Mouse (Mus musculus) kidney, embryonic 14.5 days (tissue): ENCODE data around the gene Col18a1. TPM values are rescaled to one million over a fixed set of nuclear protein-coding genes. Genes with fewer than 3 reads are reported as not detected.
"Not testable (repeated sequence)": the region's sequence is repeated elsewhere in the genome, so short reads cannot be mapped to it uniquely, and the experiment has no call there.

ENCODE experiments used
- ATAC-seq: fragments of 200-750 bp; cut with Nextera tagmentation; 2 replicates; pipeline ENCODE4 v1.8.0; 2017; ENCODE audit warnings: moderate number of reproducible peaks, mild to moderate bottlenecking, moderate TSS enrichment, moderate library complexity; ENCODE audit not compliant: low FRiP score, low TSS enrichment
- H3K27ac ChIP-seq: fragments of 300-500 bp; sonication (generic); 2 replicates; pipeline ENCODE4 v1.5.1; 2014; ENCODE audit warnings: low read depth, mild to moderate bottlenecking, low read length, moderate library complexity, mixed read lengths
- H3K27me3 ChIP-seq: fragments of 300-500 bp; sonication (generic); 2 replicates; pipeline ENCODE4 v1.6.1; 2014; ENCODE audit warnings: mild to moderate bottlenecking, low read length; ENCODE audit not compliant: control insufficient read depth, insufficient read depth
- H3K36me3 ChIP-seq: fragments of 300-500 bp; sonication (generic); 2 replicates; pipeline ENCODE4 v1.6.1; 2014; ENCODE audit warnings: low read length, mixed read lengths; ENCODE audit not compliant: control insufficient read depth, insufficient read depth
- H3K4me1 ChIP-seq: fragments of 300-500 bp; sonication (generic); 2 replicates; pipeline ENCODE4 v1.6.1; 2014; ENCODE audit warnings: low read length, mixed read lengths; ENCODE audit not compliant: control insufficient read depth, insufficient read depth
- H3K4me2 ChIP-seq: fragments of 300-500 bp; sonication (generic); replicated peaks from 2 replicates; pipeline ENCODE4 v1.6.1; 2014; ENCODE audit warnings: low read depth, mild to moderate bottlenecking, low read length
- H3K4me3 ChIP-seq: fragments of 300-500 bp; sonication (generic); 2 replicates; pipeline ENCODE4 v1.5.1; 2014; ENCODE audit warnings: mild to moderate bottlenecking, low read length
- H3K9ac ChIP-seq: fragments of 300-500 bp; sonication (generic); 2 replicates; pipeline ENCODE4 v1.6.1; 2014; ENCODE audit warnings: low read depth, mild to moderate bottlenecking, low read length, moderate library complexity
- H3K9me3 ChIP-seq: fragments of 300-500 bp; sonication (generic); 2 replicates; pipeline ENCODE4 v1.6.1; 2016; ENCODE audit warnings: low read length; ENCODE audit not compliant: control insufficient read depth
- WGBS: fragments of 180-500 bp; shearing (Covaris S2); extraction: QIAGEN DNeasy Blood & Tissue Kit; methylation state at CpG from one replicate; pipeline ENCODE4 v1.1.7; 2014; 5-methylcytosine and 5-hydroxymethylcytosine counted together
- polyA plus RNA-seq: library from polyadenylated mRNA; unstranded; fragments of >200 nt; fragmentation: Nextera tagmentation; extraction: Ambion mirVana; gene quantifications from 2 replicates; pipeline ENCODE4 v1.2.1, GENCODE M21; 2014

Col18a1 gene
- polyA plus RNA-seq, 1 experiment from 2014 or later = 140 TPM

DNA sequence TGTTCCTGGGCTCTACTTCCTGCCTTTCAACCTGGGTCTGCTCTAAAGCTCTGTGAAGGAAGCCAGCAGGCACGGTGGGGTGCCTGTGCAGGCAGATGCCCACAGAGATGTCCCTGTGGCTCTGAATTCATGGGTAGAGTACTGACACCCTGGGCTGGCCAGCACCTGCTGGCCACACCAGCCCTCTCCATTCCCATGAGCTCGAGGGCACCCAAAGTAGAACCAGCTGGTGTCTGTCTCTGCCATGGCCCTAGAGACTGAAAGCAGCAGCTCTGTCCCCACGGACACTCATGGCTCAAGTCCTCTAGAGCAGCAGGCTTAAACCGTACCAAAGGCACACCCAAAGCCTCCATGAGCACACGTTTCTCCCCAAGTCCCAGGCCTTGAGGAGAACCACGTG, 30.1 kb downstream of the Col18a1 start:
- 86% methylated on average over 6 of the region's 6 CpGs for WGBS
- no peaks in the 10 kb centered on the region for H3K27me3 ChIP-seq
- H3K36me3 ChIP-seq = peaks cover 5% of the 10 kb centered on the region; the same call in 1 of the 2 replicates
- H3K4me1 ChIP-seq = peaks cover 30% of the 10 kb centered on the region
- no peak overlapping the region for H3K4me2 ChIP-seq
- no peak overlapping the region for H3K9ac ChIP-seq
- no peak for ATAC-seq
- H3K27ac ChIP-seq = no peak overlapping the region
- H3K4me3 ChIP-seq = no peak overlapping the region
- no peaks in the 10 kb centered on the region for H3K9me3 ChIP-seq

DNA sequence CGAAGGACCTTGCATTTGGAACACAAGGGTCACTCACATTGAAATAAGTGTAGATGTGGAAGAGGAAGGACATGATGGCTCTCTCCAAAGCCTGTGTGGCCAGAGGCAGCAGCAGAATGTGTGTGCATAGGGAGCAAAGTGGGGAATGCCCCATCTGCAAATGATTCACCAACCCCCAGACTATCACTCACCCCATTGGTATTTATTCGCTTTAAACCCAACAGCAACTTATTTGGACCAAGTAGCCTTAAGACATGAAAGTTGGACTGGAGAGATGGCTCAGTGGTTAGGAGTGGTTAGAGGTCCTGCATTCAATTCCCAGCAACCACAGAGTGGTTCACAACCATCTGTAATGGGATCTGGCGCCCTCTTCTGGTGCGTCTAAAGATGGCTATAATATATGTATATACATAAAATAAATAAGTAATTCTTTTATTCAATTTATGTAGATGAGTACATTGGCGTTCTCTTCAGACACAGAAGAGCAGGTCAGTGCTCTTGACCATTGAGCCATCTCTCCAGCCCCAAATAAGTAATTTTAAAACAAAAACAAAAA, 31.0 kb downstream of the Col18a1 start:
- ATAC-seq = no peak
- WGBS = 93% methylated on average over 5 of the region's 5 CpGs
- H3K9ac ChIP-seq = no peak overlapping the region
- H3K36me3 ChIP-seq = peaks cover 5% of the 10 kb centered on the region; the same call in 1 of the 2 replicates
- no peak overlapping the region for H3K27ac ChIP-seq
- no peak overlapping the region for H3K4me3 ChIP-seq
- H3K4me2 ChIP-seq = no peak overlapping the region
- no peaks in the 10 kb centered on the region for H3K27me3 ChIP-seq
- peaks cover 38% of the 10 kb centered on the region for H3K4me1 ChIP-seq
- H3K9me3 ChIP-seq = no peaks in the 10 kb centered on the region

DNA sequence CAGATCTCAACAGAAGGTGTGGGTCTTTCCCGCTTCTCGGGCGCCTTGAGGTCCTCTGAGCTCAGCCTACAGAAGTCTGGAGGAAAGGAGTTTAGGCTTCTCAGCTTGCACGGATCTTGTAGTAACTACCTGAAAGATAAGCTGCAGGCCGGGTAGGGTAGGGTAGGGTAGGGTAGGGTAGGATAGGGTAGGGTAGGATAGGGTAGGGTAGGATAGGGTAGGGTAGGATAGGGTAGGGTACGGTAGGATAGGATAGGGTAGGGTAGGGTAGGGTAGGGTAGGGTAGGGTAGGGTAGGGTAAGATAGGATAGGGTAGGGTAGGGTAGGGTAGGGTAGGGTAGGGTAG, 31.6 kb downstream of the Col18a1 start:
- H3K9me3 ChIP-seq, ATAC-seq, H3K36me3 ChIP-seq, H3K9ac ChIP-seq, H3K27ac ChIP-seq, H3K4me2 ChIP-seq, H3K4me3 ChIP-seq, H3K27me3 ChIP-seq: not testable (repeated sequence)
- peaks cover 41% of the 10 kb centered on the region for H3K4me1 ChIP-seq
- WGBS = 58% methylated on average over 6 of the region's 6 CpGs

DNA sequence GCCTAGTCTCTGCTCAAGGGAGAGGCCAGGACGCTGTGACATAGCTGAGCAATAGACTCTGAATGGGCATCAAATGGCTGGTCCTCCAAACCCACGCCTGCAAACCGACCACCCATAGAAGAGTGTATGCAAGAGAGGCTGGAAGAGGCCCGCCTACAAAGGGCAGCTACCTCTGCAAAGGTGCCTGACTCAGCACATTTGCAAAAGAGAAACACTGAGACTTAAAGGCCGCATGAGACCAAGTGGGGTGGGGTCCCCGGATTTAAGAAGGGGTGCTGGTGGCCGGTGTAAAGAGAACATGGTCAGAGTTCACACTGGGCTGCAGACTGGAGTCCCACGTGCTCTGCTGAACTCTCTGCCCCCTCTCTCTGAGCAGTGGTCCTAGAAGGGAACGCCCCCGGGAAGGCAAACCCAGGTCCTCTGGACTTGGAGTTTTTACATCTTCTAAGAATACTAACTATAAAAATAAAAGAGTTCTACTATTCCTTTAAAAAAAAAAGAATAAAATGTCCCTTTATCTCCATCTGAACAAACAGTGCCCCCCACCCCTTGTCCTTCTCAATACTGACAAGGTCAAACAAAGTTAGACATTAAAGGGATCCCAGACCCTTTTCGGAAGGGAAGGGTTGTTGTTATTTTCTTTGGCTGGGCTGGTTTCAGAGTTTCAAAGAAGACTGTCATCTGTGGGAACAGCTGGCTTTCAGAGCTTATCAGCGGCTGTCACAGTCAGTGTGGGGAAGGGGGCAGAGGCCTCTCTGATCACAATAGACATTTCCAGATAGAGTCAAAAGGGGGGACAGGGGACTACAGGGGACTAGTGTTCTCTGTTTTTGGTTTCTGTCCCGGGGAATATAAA, 32.2 kb downstream of the Col18a1 start:
- Histone ChIP-seq H3K9ac (no peak overlapping the region), H3K9me3 (no peaks in the 10 kb centered on the region), H3K36me3 (peaks cover 5% of the 10 kb centered on the region; the same call in 1 of the 2 replicates), H3K4me1 (peaks cover 40% of the 10 kb centered on the region), H3K27ac (peak overlapping the region; percentile 59; the same call in 1 of the 2 replicates), H3K4me2 (no peak overlapping the region), H3K4me3 (no peak overlapping the region), H3K27me3 (no peaks in the 10 kb centered on the region)
- 45% methylated on average over 13 of the region's 13 CpGs for WGBS
- ATAC-seq = no peak; the same call in 1 of the 2 replicates

DNA sequence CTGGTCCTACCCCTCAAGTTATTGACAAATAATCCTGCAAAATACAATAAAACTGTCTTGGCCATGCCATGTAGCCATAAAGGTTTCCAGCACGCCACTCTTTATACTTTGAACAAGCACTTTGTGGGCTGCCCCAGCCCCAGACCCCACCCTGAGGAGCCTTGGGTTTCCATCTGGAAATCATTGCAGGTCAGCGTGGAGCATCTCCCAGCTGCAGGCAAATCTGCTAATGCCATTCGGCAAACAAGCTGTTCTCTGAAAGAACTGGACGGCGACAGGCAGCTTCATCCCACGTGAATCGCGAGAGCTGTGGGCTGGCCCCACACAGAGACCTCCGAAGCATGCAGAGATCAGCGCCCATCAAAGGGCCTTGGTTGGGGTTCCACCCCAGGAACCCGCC, 34.2 kb downstream of the Col18a1 start:
- WGBS = 54% methylated on average over 11 of the region's 11 CpGs
- H3K4me2 ChIP-seq = no peak overlapping the region
- H3K4me1 ChIP-seq = peaks cover 43% of the 10 kb centered on the region
- H3K4me3 ChIP-seq = no peak overlapping the region
- H3K27ac ChIP-seq = peak overlapping the region; percentile 49; the same call in 1 of the 2 replicates
- H3K27me3 ChIP-seq = no peaks in the 10 kb centered on the region
- ATAC-seq = no peak
- H3K36me3 ChIP-seq = peaks cover 5% of the 10 kb centered on the region; the same call in 1 of the 2 replicates
- no peaks in the 10 kb centered on the region for H3K9me3 ChIP-seq
- no peak overlapping the region for H3K9ac ChIP-seq

DNA sequence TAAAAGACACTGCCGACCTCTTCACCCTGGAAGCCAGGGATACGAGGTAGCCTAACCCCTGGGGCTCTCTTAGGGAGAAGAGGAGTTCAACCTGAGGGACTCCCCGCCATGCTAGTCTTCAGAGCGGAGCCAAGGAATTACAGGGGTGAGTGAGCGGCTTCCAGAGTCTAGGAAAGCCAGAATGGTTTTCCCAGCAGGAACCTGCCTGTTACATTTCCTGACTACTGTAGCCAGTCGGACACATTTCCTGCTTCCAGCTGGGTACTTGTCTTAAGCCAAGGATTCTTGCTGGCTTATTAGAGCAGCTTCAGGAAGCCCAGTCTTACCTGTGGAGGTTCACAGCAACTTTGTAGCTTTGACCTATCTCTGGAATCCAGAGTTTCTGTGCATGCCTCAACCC, 34.8 kb downstream of the Col18a1 start:
- H3K4me3 ChIP-seq = no peak overlapping the region
- no peaks in the 10 kb centered on the region for H3K27me3 ChIP-seq
- H3K27ac ChIP-seq = peak overlapping the region; percentile 49; the same call in 1 of the 2 replicates
- no peak for ATAC-seq
- H3K4me1 ChIP-seq = peaks cover 43% of the 10 kb centered on the region
- no peak overlapping the region for H3K9ac ChIP-seq
- H3K4me2 ChIP-seq = no peak overlapping the region
- no peaks in the 10 kb centered on the region for H3K36me3 ChIP-seq
- 31% methylated on average over 6 of the region's 6 CpGs for WGBS
- no peaks in the 10 kb centered on the region for H3K9me3 ChIP-seq

DNA sequence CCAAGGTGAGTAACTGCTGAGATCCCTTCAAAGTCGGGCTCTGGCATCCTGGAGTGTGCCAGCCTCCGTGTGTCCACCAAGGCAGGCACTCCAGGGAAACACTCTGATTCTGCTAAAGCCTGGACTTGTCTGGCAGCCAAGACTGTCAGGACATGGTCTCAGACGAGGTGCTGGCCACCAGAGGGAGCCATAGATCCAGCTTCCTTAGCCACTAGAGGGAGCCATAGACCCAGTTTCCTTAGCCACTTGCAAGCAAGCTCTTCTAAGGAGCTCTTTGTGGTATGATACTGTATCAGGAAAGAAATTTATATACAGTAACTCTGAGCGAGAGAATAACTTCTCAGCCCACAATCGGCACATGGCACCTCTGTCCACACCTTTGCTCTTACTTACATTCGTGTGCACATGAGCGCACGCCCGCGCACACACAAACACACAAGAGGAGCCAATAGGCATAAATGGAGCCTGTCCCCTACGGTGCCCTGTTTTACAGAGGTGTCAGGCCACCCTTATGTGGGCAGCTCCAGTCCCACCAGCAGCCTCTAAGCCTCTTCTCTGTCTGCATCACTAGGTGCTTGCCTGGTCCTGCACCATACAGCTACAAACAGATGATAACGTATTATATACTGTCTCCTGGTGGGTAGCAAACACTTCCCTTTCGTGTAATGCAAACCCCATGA, 35.6 kb downstream of the Col18a1 start:
- Histone ChIP-seq H3K9me3 (no peaks in the 10 kb centered on the region), H3K9ac (no peak overlapping the region), H3K4me3 (no peak overlapping the region), H3K27ac (peak overlapping the region; percentile 49; the same call in 1 of the 2 replicates), H3K36me3 (no peaks in the 10 kb centered on the region), H3K27me3 (no peaks in the 10 kb centered on the region), H3K4me2 (no peak overlapping the region), H3K4me1 (peaks cover 43% of the 10 kb centered on the region)
- 44% methylated on average over 13 of the region's 13 CpGs for WGBS
- peak; percentile 32; the same call in 1 of the 2 replicates for ATAC-seq

DNA sequence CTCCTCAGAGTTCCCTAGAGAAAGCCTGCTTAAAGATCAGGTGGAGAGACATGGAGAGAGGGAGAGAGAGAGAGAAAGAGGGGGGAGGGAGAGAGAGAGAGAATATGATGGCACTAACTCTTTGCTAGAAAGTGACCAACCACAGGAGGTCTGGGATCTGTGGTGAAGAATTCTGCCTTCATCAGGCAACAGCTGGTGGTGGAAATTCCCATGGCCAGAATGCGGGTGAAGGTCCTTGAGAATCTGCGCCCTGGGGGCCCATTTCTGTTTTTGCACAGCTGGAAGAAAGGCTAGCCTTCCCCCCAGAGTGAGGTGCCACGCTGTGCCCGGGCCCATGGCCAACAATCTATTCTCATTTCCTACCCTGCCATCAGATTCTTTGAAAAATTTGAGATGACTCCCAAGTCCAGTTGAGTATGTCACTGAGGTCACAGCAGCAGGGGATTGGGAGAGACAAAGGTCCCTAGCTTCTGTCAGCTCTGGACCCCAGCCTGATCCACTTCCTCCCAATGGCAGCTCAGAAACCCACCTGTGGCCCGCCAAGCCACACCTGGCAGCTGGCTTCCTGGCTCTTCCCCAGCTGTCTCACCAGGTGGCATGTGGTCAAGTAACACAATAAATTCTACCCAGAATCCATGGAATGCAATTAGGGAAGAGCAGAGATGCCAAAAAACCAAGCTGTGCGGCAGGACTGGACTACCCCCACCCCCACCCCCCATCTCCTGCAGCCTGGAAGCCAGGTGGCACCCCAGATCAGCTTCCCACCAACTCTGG, 36.5 kb downstream of the Col18a1 start:
- no peak for ATAC-seq
- 91% methylated on average over 6 of the region's 6 CpGs for WGBS
- peaks cover 47% of the 10 kb centered on the region for H3K4me1 ChIP-seq

More for the DNA sequence above, 36.5 kb downstream of the Col18a1 start:
- no peak overlapping the region for H3K9ac ChIP-seq
- H3K9me3 ChIP-seq = no peaks in the 10 kb centered on the region
- H3K27me3 ChIP-seq = no peaks in the 10 kb centered on the region
- H3K27ac ChIP-seq = no peak overlapping the region; the same call in 1 of the 2 replicates
- H3K4me2 ChIP-seq = no peak overlapping the region
- no peak overlapping the region for H3K4me3 ChIP-seq
- H3K36me3 ChIP-seq = no peaks in the 10 kb centered on the region
